Mouse (Mus musculus): ENCODE results near the gene Zfp991. TPM values are rescaled to one million over a fixed set of nuclear protein-coding genes. Genes with fewer than 3 reads are reported as not detected.
"Not testable (repeated sequence)": the region's sequence is repeated elsewhere in the genome, so short reads cannot be mapped to it uniquely, and the experiment has no call there.

Gene Zfp991
- total RNA-seq, 2 experiments from 2014 or later, result 5.4 to 8.8 TPM

DNA sequence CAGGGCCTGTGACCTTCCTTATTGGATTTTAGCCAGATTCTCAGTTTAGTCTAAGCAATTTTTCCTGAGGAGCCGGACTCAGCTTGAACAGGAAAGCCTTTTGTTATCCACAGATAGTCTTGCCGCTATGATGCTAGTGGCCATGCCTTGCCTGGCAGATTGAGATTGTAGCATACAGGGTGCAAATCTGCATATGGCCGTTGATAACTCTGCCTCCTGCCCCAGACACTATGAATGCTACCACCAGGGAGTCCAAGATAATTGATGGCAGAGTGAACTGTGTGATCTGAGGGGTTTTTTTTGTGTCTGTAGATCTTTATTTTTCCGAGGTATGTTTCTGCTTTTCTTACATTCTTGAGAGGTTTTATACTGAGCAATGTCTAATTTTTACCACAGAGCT lies 39.7 kb downstream of the Zfp991 start:
- H3K4me3 ChIP-seq; H3K27ac ChIP-seq; DNase-seq (ENCODE audit: low spot score in 2 of 2): not testable (repeated sequence)

DNA sequence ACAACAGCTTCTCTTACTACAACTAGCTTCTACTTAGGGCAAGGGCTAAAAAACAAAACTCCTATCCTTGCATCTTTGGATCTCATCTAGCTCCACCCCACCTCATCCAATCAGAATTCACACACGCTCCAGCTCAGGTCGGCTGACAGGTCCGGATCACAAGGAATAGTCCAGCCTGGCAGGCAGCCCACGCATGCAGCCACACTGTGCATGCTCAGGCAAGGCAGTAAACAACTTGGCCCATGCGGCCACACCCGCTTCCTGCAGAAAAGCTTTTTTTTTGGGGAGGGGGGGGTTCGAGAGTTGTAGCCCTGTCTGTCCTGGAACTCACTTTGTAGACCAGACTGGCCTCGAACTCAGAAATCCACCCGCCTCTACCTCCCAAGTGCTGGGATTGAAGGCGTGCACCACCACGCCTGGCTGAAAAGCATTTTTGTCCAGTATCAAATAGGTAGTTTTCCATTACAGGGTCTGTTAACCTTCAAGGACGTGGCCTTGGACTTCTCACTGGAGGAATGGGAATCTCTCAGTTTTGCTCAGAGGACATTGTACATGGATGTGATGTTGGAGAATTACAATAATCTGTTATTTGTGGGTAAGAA lies 44.5 kb downstream of the Zfp991 start:
- H3K4me3 ChIP-seq; DNase-seq (ENCODE audit: low spot score in 2 of 2); H3K27ac ChIP-seq: not testable (repeated sequence)

DNA sequence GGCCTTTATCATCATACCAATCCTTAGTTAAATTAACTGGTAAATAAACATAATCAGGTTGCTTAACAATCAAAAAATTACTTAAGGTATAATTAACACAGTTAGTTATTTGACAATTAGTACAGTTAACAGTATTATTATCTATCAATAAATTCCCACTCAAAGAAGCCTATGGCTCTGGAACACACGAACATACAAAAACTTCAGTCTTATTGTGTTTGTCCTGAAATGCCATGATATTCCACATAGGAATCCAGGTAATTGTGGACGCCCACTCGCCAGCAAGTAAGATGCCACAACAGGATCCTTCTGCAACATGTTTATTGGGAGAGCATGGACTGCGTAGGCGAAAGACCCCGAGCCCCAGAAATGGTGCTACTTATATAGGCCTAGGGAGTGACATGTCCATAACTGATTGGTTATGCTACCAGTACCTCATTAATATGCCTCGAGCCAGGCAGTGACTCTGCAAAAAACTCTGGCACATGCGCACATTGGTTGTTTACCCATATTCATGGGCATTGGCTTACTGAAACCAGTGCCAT lies 49.4 kb downstream of the Zfp991 start:
- H3K4me3 ChIP-seq; DNase-seq (ENCODE audit: low spot score in 2 of 2); H3K27ac ChIP-seq: not testable (repeated sequence)

DNA sequence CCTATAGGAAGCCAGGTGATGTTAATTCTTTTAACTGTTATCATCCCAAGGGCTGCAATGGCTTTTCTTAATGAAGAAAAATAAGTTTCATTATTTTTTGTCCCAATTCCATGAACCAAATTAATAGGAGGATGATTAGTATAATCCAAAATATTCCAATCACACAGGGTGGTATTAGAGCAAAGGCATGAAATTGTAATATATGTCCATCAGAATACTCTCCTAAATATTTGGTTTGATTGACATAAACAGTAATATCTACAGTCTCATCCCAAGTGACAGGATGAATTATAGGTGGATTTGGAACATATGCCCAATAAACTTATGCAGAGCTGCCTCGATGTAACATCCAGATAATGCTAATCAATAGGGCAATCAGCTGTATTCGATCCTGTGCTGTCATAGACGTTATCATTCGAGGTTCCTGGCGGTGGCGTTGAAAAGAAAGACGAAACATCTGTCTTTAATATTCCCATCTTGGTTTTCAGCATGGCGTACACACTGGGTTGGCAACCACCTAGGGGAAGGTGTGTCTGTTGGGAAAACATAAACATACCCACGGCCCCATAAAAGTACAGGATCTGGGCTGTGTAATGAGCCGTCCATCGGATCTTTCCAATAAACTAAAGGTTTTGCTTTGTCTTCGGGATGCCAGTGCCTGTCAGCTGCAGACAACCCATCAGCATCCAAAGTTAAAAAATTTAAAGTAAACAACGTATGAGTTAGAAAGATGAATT lies 50.3 kb downstream of the Zfp991 start:
- H3K27ac ChIP-seq; DNase-seq (ENCODE audit: low spot score in 2 of 2); H3K4me3 ChIP-seq: not testable (repeated sequence)

DNA sequence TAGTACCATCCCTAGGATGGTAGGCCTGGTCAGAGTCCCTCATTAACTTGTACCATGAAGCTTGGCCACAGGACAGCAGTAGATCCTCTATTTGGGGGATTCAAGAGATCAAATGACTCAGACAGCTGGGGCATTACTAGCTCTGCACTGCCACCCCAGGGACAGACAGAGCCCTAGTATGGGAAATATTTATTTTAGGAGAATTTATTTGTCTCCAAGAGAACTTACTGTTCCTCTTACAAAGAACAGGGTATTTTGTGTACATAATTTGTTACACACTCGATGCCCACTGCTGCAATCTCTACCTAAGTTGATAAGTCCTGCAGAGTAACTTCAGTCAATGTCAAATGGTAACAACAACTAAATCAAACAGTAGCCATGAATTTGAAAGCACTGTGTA lies 55.0 kb downstream of the Zfp991 start:
- H3K4me3 ChIP-seq; H3K27ac ChIP-seq; DNase-seq (ENCODE audit: low spot score in 2 of 2): not testable (repeated sequence)

DNA sequence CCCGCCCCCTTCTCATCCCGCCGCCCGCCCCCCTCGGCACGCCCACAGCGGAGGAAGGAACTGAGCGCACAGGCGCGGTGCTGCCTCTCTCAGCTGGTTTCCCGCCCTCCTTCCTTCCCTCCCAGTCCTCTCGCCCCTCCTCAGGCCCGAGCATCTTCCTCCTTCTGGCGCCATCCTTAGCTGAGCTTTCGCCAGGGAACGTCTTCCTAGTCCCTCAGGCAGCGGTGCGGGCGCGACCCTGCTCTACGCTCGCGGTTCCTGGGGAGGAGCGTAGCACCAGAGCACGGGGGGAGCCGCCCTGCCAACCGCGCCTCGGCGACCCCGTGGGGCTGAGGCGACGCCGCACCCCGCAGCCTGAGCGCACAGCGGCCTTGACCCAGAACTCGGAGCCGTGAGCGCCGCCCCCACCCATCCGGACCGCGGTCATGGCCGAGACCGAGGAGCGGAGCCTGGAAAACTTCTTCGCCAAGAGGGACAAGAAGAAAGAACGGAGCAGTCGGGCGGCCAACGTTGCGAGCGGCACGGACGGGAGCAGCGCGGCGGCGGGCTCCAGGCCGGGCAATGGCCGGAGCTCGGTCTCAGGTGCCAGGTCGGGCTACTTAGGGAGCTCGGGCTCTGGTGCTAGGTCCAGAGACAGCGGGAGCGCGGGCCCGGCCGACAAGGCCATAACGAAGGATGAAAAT lies 55.6 kb downstream of the Zfp991 start:
- not testable (repeated sequence) for DNase-seq (ENCODE audit: low spot score in 2 of 2); H3K27ac ChIP-seq; H3K4me3 ChIP-seq

DNA sequence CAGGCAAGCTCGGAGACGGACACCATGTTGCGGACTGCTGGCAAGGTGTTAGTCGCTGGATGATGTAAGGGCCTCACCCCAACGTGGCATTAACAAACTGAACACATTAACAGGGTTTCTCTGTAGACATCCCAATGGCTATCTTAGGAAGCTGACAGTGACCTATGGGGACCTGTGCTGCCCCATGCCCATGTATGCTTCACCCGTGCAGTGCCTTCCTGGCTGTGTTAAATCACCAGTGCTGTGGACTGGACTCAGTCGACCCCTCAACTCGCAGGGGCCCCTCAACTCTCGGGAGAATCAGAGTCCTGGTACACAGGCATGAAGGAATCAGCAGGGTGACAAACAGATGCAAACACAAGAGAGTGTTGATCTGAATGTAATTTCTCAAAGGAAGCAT lies 63.3 kb downstream of the Zfp991 start:
- H3K4me3 ChIP-seq; DNase-seq (ENCODE audit: low spot score in 2 of 2); H3K27ac ChIP-seq: not testable (repeated sequence)

DNA sequence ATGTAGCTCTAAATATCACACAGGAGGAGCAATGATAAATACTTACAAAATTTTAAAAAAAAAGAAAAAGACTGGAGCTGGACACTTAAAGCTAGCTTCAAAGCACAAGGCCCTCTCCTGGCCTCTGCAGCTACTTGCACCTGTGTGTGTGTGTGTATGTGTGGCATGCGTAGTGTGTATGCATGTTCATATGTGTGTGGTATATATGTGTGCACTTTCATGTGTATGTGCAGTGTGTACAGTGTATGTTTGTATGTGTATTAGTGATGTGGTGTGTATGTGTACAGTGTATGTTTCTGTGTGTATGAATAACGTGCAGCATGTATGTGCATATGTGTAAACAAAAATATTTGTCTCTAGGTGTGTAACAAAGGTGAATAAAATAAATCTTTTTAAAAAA lies 65.4 kb downstream of the Zfp991 start:
- not testable (repeated sequence) for H3K27ac ChIP-seq; DNase-seq (ENCODE audit: low spot score in 2 of 2); H3K4me3 ChIP-seq

DNA sequence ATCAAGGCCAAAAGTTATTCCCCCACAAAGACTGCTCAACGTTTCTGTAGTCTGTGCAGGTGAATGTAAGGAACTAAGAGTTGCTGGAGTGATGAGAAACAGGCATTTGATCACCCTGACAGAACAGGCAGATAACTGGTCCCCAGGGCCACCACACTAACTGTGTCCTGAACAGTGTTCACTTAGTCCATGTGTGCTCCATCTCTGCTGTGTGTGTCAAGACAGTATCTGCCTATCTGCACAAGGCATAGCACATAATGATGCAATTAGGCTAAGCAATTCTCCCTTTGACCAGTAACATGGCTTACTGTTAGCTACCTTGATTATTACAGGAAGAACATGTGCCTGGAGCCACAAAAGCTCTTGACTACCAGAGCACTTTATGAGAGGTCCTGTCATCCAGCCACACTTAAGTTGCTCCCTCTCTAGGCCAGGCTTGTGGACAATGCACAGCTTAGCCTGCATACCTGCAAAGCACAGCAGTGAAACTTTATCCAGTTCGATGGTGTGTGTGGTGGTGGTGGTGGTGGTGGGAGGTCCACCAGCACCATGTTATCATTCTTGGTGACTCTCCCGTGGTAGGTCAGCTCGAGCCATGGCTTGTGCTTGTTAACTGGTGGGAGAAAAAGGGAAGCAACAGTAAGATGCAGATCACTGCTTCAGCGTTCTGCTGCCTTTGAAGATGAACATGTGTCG lies 67.4 kb downstream of the Zfp991 start:
- not testable (repeated sequence) for H3K4me3 ChIP-seq, H3K27ac ChIP-seq

DNA sequence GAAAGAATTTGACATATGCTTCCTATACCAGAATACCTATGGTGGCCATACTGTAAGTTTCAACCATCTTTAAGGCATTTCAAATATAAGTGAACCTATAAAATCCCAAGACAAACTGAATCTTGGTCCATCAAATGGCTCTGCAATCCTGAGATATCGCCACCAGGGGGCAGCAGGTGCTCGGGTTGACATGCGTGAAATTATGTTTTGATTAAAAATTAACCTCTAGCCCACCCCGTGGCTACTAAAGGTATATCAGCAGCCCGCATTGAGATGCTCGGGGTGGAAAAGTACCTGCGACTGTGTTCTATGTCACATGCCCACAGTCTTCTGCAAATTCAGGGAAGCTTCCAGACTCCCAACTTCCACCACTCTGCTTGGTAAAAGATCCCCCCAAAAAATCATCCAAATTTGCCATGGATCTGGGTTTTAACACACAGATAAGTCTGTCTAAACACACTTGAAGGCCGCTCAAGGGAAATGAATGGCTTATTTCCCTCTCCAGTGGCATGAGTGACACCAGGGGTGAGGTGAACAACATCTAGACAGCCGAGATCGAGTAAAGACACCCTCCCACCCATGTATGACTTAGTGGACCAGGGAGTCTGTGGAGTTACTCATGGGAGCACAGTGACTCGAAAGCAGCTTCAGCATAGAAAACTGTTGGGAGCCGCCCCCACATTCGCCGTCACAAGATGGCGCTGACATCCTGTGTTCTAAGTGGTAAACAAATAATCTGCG lies 70.3 kb downstream of the Zfp991 start:
- DNase-seq (ENCODE audit: low spot score in 2 of 2); H3K27ac ChIP-seq; H3K4me3 ChIP-seq: not testable (repeated sequence)
- 0 out of 2 replicates have a peak, but pooled peaks have one; percentile 6 for TF ChIP-seq CTCF (conservative IDR thresholded peaks at IDR 0.05)

More for the DNA sequence above, 67.4 kb downstream of the Zfp991 start:
- DNase-seq (ENCODE audit: low spot score in 2 of 2), result not testable (repeated sequence)

DNA sequence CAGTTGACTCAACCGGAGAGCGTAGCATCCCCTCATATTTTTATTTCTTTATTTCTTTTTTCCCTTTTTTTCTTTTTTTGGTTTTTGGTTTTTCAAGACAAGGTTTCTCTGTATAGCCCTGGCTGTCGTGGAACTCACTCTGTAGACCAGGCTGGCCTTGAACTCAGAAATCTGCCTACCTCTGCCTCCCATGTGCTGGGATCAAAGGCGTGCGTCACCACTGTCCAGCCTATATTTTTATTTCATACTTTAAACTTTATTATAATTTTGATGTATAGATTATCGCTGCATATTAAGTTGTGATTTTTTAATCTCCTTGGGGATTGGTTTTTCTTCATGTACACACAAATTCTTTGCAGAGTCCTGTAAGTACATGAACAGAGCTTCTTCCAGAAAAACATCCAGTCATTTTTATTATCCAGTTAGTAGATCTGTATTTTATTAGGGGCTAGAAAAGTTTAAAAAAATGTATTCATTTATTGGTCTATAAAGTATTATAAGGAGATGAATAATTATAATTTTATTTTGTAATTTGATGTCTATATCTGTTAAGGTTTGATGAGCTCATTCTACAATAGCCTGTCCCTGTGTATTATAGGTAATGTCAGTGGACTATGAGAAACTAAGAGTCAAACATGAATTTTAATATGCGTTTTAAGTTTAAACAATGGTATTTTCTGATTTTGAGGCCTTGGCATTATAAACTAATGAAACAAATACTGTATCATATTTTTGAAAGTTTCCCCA lies 80.5 kb downstream of the Zfp991 start:
- DNase-seq (ENCODE audit: low spot score in 2 of 2); H3K27ac ChIP-seq; H3K4me3 ChIP-seq: not testable (repeated sequence)

DNA sequence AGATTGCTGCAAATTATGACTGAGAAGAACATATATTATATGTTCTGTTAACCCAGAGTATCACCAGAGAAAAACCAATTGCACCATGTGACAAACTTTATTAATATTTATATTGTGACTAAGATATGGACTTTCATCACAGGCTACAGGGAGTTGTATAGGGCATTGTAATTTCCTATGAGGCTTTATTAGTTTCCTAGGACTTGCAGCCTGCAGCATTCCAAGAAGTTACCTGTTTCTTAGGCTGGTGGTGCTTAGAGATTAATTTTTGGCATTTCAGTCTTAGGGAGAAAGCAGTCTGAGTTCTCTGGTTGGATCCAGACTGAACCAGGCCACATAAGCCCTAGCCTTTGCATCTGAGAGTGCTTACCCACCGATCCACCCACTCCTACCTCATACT lies 82.4 kb downstream of the Zfp991 start:
- DNase-seq (ENCODE audit: low spot score in 2 of 2); H3K27ac ChIP-seq; H3K4me3 ChIP-seq: not testable (repeated sequence)

DNA sequence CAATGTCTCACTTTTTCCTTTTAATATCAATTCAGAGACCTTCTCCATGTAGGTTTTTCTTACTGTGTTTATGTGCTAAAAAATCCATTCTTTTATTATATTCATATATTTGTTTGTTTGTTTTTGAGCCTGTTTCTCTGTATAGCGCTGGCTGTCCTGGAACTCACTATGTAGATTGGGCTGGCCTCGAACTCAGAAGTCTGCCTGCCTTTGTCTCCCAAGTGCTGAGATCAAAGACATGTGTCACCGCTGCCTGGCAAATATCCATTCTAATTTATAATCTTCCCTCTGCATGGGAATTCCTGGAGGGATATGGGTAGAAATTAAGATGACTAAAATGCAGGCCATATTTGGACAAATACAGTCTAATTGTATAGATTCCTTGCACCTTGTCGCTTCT lies 85.8 kb downstream of the Zfp991 start:
- not testable (repeated sequence) for H3K4me3 ChIP-seq; H3K27ac ChIP-seq; DNase-seq (ENCODE audit: low spot score in 2 of 2)

DNA sequence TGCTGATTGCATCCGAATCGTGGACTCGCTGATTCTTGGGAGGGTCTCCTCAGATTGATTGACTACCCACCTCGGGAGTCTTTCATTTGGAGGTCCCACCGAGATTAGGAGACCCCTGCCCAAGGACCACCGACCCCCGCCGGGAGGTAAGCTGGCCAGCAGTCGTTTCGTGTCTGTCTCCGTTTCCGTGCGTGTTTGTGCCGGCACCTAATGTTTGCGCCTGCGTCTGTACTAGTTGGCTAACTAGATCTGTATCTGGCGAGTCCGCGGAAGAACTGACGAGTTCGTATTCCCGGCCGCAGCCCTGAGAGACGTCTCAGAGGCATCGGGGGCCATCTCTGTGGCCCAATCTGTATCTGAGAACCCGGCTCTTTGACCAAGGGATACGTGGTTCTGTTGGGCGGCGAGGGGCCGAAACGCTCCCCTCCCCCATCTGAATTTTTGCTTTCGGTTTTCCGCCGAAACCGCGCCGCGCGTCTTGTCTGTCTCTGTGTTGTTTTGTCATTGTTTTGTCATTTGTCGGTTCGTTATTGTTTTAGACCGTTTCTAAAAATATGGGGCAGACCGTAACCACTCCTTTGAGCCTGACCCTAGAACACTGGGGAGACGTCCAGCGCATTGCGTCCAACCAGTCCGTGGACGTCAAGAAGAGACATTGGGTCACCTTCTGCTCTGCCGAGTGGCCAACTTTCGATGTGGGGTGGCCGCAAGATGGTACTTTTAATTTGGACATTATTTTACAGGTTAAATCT lies 87.7 kb downstream of the Zfp991 start:
- peak overlapping the region; percentile 37 for H3K4me3 ChIP-seq
- H3K27ac ChIP-seq; DNase-seq (ENCODE audit: low spot score in 2 of 2): not testable (repeated sequence)

DNA sequence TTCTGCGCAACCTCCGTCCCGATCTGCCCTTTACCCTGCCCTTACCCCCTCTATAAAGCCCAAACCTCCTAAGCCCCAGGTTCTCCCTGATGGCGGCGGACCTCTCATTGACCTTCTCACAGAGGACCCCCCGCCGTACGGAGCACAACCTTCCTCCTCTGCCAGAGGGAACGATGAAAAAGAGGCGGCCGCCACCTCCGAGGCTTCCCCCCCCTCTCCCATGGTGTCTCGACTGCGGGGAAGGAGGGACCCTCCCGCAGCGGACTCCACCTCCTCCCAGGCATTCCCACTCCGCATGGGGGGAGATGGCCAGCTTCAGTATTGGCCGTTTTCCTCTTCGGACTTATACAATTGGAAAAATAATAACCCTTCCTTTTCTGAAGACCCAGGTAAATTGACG lies 88.4 kb downstream of the Zfp991 start:
- H3K4me3 ChIP-seq; H3K27ac ChIP-seq; DNase-seq (ENCODE audit: low spot score in 2 of 2): not testable (repeated sequence)

DNA sequence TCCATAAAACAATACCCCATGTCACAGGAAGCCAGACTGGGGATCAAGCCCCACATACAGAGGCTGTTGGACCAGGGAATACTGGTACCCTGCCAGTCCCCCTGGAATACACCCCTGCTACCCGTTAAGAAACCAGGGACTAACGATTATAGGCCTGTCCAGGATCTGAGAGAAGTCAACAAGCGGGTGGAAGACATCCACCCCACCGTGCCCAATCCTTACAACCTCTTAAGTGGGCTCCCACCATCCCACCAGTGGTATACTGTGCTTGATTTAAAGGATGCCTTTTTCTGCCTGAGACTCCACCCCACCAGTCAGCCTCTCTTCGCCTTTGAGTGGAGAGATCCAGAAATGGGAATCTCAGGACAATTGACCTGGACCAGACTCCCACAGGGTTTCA lies 90.2 kb downstream of the Zfp991 start:
- not testable (repeated sequence) for H3K4me3 ChIP-seq; DNase-seq (ENCODE audit: low spot score in 2 of 2); H3K27ac ChIP-seq

Measured in layer of hippocampus, adult 2 months (tissue).